Mouse (Mus musculus): ENCODE results near the gene Pnma5. TPM values are rescaled to one million over a fixed set of nuclear protein-coding genes. Genes with fewer than 3 reads are reported as not detected.
"Not testable (repeated sequence)": the region's sequence is repeated elsewhere in the genome, so short reads cannot be mapped to it uniquely, and the experiment has no call there.

Gene Pnma5
- total RNA-seq (2015; ENCODE audit: low replicate concordance) (not detected in 2 replicates), total RNA-seq (2017; ENCODE audit: low replicate concordance) (not detected in 2 replicates)

DNA sequence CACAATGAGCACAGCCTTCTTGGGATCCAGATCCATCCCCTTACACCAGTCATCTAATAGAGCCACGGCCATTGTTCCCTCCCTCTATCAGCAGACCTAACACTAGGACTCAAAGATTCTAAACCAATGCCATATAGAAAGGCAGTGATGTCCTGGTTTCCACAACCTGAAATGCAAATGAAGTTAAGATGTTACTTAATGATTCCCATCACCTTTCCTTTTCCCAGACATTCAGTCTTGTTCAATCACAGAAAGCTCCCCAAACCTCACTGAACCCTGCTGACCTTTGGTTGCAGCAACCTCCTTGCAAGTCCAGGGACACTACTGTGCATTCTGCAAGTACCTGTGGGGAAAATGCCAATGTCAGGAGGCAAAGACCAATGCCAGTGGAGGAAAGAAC, at the start of gene Pnma5:
Gene Pnma5 (minus strand): TSS at position 101 of the 400 bp plus-strand sequence.
- ATAC-seq (replicated peaks; ENCODE audit: low FRiP score, poor library complexity, severe bottlenecking) = no peak

GRCm38 (mm10) chrX:73082267-73083055, 45.6 kb upstream of the Pnma5 start, which contains the start of gene Xlr4a:
Xlr4a (minus strand) TSS chrX:73082478.
- not testable (repeated sequence) for ATAC-seq (replicated peaks; ENCODE audit: low FRiP score, poor library complexity, severe bottlenecking)

DNA sequence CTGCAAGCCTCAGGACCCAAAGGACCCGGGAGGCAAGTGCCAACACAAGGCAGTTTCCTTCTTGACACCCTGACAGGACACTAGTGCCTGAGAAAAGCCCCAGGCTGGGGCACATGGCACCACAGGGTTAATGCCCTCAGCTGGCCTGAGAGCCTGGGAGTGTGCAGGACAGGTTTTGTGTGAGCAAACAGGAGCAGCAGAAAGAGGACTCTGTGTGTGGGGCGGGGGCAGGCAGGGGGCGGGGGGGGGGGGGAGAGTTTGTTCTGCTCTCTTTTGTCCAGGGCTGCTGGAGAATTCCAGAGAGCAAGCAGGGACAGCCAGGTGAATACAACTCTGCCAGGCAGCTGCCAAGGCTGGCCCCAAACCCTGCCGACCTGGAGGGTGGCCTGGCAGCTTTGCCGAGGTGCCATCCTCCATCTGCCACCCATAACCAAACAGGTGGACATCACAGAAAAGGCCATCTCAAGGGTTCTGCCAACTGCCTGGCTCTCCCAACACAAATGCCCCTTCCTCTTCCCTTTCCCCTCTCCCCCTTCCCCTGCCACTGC, 29.9 kb upstream of the Pnma5 start:
- ATAC-seq (replicated peaks; ENCODE audit: low FRiP score, poor library complexity, severe bottlenecking) = not testable (repeated sequence)

- no peak for ATAC-seq (replicated peaks; ENCODE audit: low FRiP score, poor library complexity, severe bottlenecking)
Observed at GRCm38 (mm10) chrX:73064415-73064793, 27.5 kb upstream of the Pnma5 start, which contains the start of gene Pnma3. Pnma3 (plus strand) TSS chrX:73064787.

DNA sequence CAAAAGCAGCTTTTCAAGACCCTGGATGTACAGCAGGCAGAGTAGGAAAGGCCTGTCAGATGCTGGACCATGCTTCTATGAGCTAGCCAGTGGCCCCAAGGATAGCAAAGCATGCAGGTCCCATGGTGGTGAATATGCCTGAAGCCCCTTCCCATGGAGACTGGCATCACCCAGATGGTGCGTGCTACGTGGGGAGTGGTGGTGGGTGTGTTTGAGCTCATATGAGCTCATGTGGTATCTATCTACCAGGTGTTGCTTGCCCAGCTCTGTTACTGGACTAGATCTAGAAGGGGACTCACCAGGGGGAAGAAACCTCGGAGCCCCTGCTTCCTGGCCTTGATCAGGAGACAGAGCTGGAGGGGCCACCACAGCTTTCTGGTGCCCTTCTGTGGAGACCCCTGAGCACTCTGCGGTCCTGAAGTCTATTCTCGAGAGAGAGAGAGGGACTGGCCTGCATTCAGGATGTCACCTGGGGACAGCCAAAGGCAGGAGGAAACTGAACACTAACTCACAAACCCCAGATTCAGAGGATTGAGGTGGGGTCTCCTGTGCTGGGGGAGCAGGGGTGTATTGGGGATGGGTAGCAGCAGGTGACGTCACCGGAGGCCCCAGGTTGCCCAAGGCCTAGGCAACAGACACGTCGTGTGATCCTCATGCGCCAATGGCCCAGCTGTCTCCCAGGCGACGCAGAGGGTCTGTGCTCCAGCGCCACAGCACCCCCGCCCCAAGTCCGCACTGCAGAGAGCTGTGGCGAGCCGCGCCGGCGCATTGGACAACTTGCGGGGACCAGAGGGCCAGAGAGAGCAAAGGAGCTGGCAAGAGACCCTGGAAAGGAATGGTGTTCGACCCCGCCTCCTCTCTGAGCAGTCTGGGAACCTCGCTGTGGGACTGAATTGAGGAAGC, 26.9 kb upstream of the Pnma5 start:
- no peak for ATAC-seq (replicated peaks; ENCODE audit: low FRiP score, poor library complexity, severe bottlenecking)

- ATAC-seq (replicated peaks; ENCODE audit: low FRiP score, poor library complexity, severe bottlenecking) = no peak
Observed at GRCm38 (mm10) chrX:73062323-73062722, 25.4 kb upstream of the Pnma5 start.

DNA sequence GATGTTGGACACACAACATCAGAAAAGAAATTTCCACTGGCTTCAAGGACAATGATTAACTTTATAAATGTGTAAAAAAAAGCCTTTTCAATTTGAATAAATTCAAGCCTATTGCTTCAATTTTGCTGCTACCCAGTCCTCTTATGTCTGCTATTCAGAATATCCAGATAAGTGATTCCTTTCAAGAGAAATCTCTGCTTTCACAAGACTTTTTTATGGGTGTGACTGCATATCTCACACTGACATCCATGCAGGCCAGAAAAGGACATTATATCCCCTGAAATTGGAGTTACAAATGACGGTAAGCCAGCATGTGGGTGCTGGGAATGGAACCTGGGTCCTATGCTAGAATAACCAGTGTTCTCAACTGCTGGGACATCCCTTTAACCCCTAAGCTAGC, 24.6 kb upstream of the Pnma5 start:
- ATAC-seq (replicated peaks; ENCODE audit: low FRiP score, poor library complexity, severe bottlenecking) = no peak

- ATAC-seq (replicated peaks; ENCODE audit: low FRiP score, poor library complexity, severe bottlenecking) = peak; percentile 80
Observed at GRCm38 (mm10) chrX:73053860-73054563, 17.1 kb upstream of the Pnma5 start.

DNA sequence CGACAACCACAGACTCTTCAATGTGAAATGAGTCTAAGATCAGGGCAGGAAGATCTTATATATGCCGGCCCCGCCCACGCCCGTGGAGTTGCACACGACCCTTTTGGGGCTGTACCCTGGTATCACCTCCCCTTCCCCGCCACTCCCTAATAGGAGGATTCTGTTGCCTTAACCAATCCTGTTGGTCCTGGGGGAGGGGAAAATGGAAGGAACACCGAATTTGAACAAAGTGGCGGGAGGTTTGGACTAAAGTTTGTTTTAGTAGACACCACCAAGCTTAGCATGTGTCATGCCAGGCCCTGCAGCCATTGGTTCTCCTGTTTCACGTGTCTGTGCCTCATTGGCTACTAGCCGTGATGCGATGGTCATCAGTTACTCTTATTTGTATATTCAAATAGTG, 2.8 kb upstream of the Pnma5 start:
- ATAC-seq (replicated peaks; ENCODE audit: low FRiP score, poor library complexity, severe bottlenecking) = no peak

- ATAC-seq (replicated peaks; ENCODE audit: low FRiP score, poor library complexity, severe bottlenecking) = no peak
Observed at GRCm38 (mm10) chrX:73038831-73039230, 1.9 kb upstream of the Pnma5 start.

- no peak for ATAC-seq (replicated peaks; ENCODE audit: low FRiP score, poor library complexity, severe bottlenecking)
Observed at GRCm38 (mm10) chrX:73012846-73013245, 24.1 kb downstream of the Pnma5 start.

GRCm38 (mm10) chrX:73007597-73008479, 29.1 kb downstream of the Pnma5 start:
- peak; percentile 89 for ATAC-seq (replicated peaks; ENCODE audit: low FRiP score, poor library complexity, severe bottlenecking)

DNA sequence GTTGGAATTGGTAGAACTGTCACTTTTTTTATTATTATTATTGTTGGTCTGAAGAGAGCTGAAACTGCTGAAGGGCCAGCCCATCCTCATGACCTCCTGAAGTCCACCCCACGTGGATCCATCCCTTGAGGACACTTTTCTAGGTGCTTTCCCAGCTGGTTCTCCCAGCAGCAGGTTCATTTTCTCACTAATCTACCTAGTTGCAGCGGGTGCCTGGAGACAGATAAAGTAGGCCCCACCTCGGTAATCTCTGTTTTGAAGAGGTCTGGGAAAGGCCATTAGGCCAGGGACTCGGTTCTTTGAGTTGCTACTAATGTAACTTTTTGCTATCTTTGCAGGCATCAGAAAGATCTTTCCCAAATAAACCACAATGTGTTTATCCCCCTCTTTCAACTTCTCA, 31.2 kb downstream of the Pnma5 start:
- ATAC-seq (replicated peaks; ENCODE audit: low FRiP score, poor library complexity, severe bottlenecking) = peak; percentile 70; the same call in 1 of the 2 replicates

GRCm38 (mm10) chrX:73003110-73003509, 33.8 kb downstream of the Pnma5 start:
- ATAC-seq (replicated peaks; ENCODE audit: low FRiP score, poor library complexity, severe bottlenecking) = no peak

DNA sequence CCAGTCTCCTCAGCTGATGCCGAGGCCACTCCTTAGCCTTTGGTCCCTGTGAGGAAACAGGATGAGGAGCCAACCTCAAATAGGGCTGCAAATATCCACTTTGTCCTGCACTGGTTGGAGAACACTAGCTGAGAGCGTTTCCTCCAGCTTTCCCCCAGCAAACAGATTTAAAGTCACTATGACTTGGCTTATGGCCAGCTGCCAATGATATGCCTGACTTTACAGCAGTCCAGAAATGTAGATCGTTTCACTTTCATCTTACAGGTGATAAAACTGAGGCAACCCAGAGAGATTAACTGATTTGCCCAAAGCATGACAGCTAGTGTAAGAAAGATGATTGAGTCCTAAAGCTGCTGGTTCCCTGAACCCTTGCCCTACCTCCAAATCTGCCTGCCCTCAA, 41.4 kb downstream of the Pnma5 start:
- no peak for ATAC-seq (replicated peaks; ENCODE audit: low FRiP score, poor library complexity, severe bottlenecking)

GRCm38 (mm10) chrX:72992291-72992919, 44.5 kb downstream of the Pnma5 start:
- ATAC-seq (replicated peaks; ENCODE audit: low FRiP score, poor library complexity, severe bottlenecking) = no peak

GRCm38 (mm10) chrX:72990581-72990980, 46.3 kb downstream of the Pnma5 start:
- ATAC-seq (replicated peaks; ENCODE audit: low FRiP score, poor library complexity, severe bottlenecking) = no peak

- ATAC-seq (replicated peaks; ENCODE audit: low FRiP score, poor library complexity, severe bottlenecking) = no peak
Observed at GRCm38 (mm10) chrX:72988431-72988830, 48.5 kb downstream of the Pnma5 start.
